7 mouse cellular contexts compared by ENCODE assay signal in genomic region chr6:83121863-83122710, GRCm38 (mm10). TPM values are rescaled to one million over a fixed set of nuclear protein-coding genes. Genes with fewer than 3 reads are reported as not detected.
A peak's percentile ranks its signal among the peaks of the same experiment; 100 is the strongest.
DNase-seq lines count a peak whose midpoint lies in the region; ATAC-seq and TF ChIP-seq lines count a peak whose summit lies in the region.

No protein-coding gene starts in this region.

- H3K36me3 ChIP-seq in limb, embryonic 13.5 days, result peaks cover 28% of the 10 kb centered on the region
- peaks cover 28% of the 10 kb centered on the region for H3K36me3 ChIP-seq in neural tube, embryonic 13.5 days

- ATAC-seq in erythroid progenitor cell, adult 5-6 weeks (replicated peaks; ENCODE audit: low FRiP score, poor library complexity, severe bottlenecking), result peak; percentile 27
- peak; percentile 0; the same call in 1 of the 2 replicates for ATAC-seq in limb, embryonic 13.5 days (ENCODE audit: low FRiP score, low read depth)
- ATAC-seq in neural tube, embryonic 13.5 days (ENCODE audit: low read depth), result peak; percentile 13; the same call in 1 of the 2 replicates

- H3K4me2 ChIP-seq in limb, embryonic 13.5 days (replicated peaks), result peak overlapping the region; percentile 94
- H3K4me2 ChIP-seq in neural tube, embryonic 13.5 days, result peak overlapping the region; percentile 78

- no peak for TF ChIP-seq CTCF in bone marrow, adult 2 months (IDR thresholded peaks at IDR 0.05; ENCODE audit: control insufficient read depth, insufficient read depth, low read length)

- H3K4me1 ChIP-seq in bone marrow, adult 2 months (ENCODE audit: control insufficient read depth, insufficient read depth, low read length), result peaks cover 3% of the 10 kb centered on the region; the same call in 1 of the 2 replicates
- H3K4me1 ChIP-seq in limb, embryonic 13.5 days, result peaks cover 42% of the 10 kb centered on the region
- peaks cover 68% of the 10 kb centered on the region for H3K4me1 ChIP-seq in neural tube, embryonic 13.5 days (replicated peaks)

- WGBS in bone marrow, adult 2 months, result 5% methylated on average over 52 of the region's 52 CpGs
- WGBS in limb, embryonic 13.5 days, result under 1% methylated on average over 51 of the region's 52 CpGs
- WGBS in neural tube, embryonic 13.5 days, result 2% methylated on average over 47 of the region's 52 CpGs

- H3K4me3 ChIP-seq in bone marrow, adult 2 months (replicated peaks; ENCODE audit: control insufficient read depth, low read depth, low read length), result peak overlapping the region; percentile 62
- peak overlapping the region; percentile 77 for H3K4me3 ChIP-seq in limb, embryonic 13.5 days
- peak overlapping the region; percentile 64 for H3K4me3 ChIP-seq in neural tube, embryonic 13.5 days

- TF ChIP-seq POLR2A in bone marrow, adult 2 months (IDR thresholded peaks at IDR 0.05; ENCODE audit: borderline replicate concordance, control insufficient read depth, low read depth, low read length), result peak; percentile 10; the same call in 1 of the 2 replicates

- DNase-seq in kidney, postnatal 10 days, result peak; percentile 50
- no peak for DNase-seq in kidney, adult 9 months
- DNase-seq in spleen, adult 12 weeks (ENCODE audit: low spot score), result no peak

- no peaks in the 10 kb centered on the region for H3K9me3 ChIP-seq in limb, embryonic 13.5 days
- no peaks in the 10 kb centered on the region for H3K9me3 ChIP-seq in neural tube, embryonic 13.5 days

- H3K9ac ChIP-seq in limb, embryonic 13.5 days, result peak overlapping the region; percentile 95
- peak overlapping the region; percentile 85 for H3K9ac ChIP-seq in neural tube, embryonic 13.5 days

- no peaks in the 10 kb centered on the region for H3K27me3 ChIP-seq in limb, embryonic 13.5 days
- H3K27me3 ChIP-seq in neural tube, embryonic 13.5 days, result no peaks in the 10 kb centered on the region

- peak overlapping the region; percentile 89 for H3K27ac ChIP-seq in bone marrow, adult 2 months (ENCODE audit: control insufficient read depth, insufficient read depth, low read depth, low read length, poor library complexity)
- H3K27ac ChIP-seq in limb, embryonic 13.5 days, result peak overlapping the region; percentile 99
- H3K27ac ChIP-seq in neural tube, embryonic 13.5 days (replicated peaks), result peak overlapping the region; percentile 100

RNA-seq across cellular contexts. Expression of gene Wbp1, which starts 0.7 kb away (rescaled TPM):
- 30.0 and 41.2 TPM in 2 replicates for polyA plus RNA-seq in bone marrow, adult 2 months (2011; ENCODE audit: insufficient read depth, insufficient read length, low replicate concordance, missing spikeins)
- total RNA-seq in erythroid progenitor cell, adult 5-6 weeks (2015; ENCODE audit: low replicate concordance), result 42.3 and 48.7 TPM in 2 replicates
- 77.9 and 83.6 TPM in 2 replicates for total RNA-seq in erythroid progenitor cell, adult 5-6 weeks (2017; ENCODE audit: low replicate concordance)
- polyA plus RNA-seq in limb, embryonic 13.5 days (2015; fragmentation: Nextera tagmentation; extraction: Ambion mirVana), result 161 and 169 TPM in 2 replicates
- polyA plus RNA-seq in neural tube, embryonic 13.5 days (2015; fragmentation: Nextera tagmentation; extraction: Ambion mirVana), result 202 and 228 TPM in 2 replicates

RNA-seq across cellular contexts. Expression of gene Ino80b, which starts 3.1 kb away (rescaled TPM):
- 6.6 and 16.6 TPM in 2 replicates for polyA plus RNA-seq in bone marrow, adult 2 months (2011; ENCODE audit: insufficient read depth, insufficient read length, low replicate concordance, missing spikeins)
- 5.8 and 7.5 TPM in 2 replicates for total RNA-seq in erythroid progenitor cell, adult 5-6 weeks (2015; ENCODE audit: low replicate concordance)
- total RNA-seq in erythroid progenitor cell, adult 5-6 weeks (2017; ENCODE audit: low replicate concordance), result 7.4 and 24.1 TPM in 2 replicates
- 12.4 and 12.8 TPM in 2 replicates for polyA plus RNA-seq in limb, embryonic 13.5 days (2015; fragmentation: Nextera tagmentation; extraction: Ambion mirVana)
- 11.4 and 13.0 TPM in 2 replicates for polyA plus RNA-seq in neural tube, embryonic 13.5 days (2015; fragmentation: Nextera tagmentation; extraction: Ambion mirVana)

RNA-seq across cellular contexts. Expression of gene Mogs, which starts 6.8 kb away (rescaled TPM):
- 20.6 and 29.6 TPM in 2 replicates for polyA plus RNA-seq in bone marrow, adult 2 months (2011; ENCODE audit: insufficient read depth, insufficient read length, low replicate concordance, missing spikeins)
- total RNA-seq in erythroid progenitor cell, adult 5-6 weeks (2015; ENCODE audit: low replicate concordance), result 4.6 and 14.4 TPM in 2 replicates
- 13.1 and 17.1 TPM in 2 replicates for total RNA-seq in erythroid progenitor cell, adult 5-6 weeks (2017; ENCODE audit: low replicate concordance)
- 42.7 and 45.4 TPM in 2 replicates for polyA plus RNA-seq in limb, embryonic 13.5 days (2015; fragmentation: Nextera tagmentation; extraction: Ambion mirVana)
- 26.8 and 29.1 TPM in 2 replicates for polyA plus RNA-seq in neural tube, embryonic 13.5 days (2015; fragmentation: Nextera tagmentation; extraction: Ambion mirVana)

RNA-seq across cellular contexts. Expression of gene Rtkn, which starts 13.2 kb away (rescaled TPM):
- 1.3 and 1.6 TPM in 2 replicates for polyA plus RNA-seq in bone marrow, adult 2 months (2011; ENCODE audit: insufficient read depth, insufficient read length, low replicate concordance, missing spikeins)
- total RNA-seq in erythroid progenitor cell, adult 5-6 weeks (2015; ENCODE audit: low replicate concordance), result not detected in 2 replicates
- 0.30 TPM in 1 of 2 replicates, not detected in the other for total RNA-seq in erythroid progenitor cell, adult 5-6 weeks (2017; ENCODE audit: low replicate concordance)
- polyA plus RNA-seq in limb, embryonic 13.5 days (2015; fragmentation: Nextera tagmentation; extraction: Ambion mirVana), result 64.7 and 74.1 TPM in 2 replicates
- polyA plus RNA-seq in neural tube, embryonic 13.5 days (2015; fragmentation: Nextera tagmentation; extraction: Ambion mirVana), result 18.9 and 20.7 TPM in 2 replicates

RNA-seq across cellular contexts. Expression of gene Mrpl53, which starts 13.2 kb away (rescaled TPM):
- 20.2 and 49.7 TPM in 2 replicates for polyA plus RNA-seq in bone marrow, adult 2 months (2011; ENCODE audit: insufficient read depth, insufficient read length, low replicate concordance, missing spikeins)
- 49.5 and 61.6 TPM in 2 replicates for total RNA-seq in erythroid progenitor cell, adult 5-6 weeks (2015; ENCODE audit: low replicate concordance)
- total RNA-seq in erythroid progenitor cell, adult 5-6 weeks (2017; ENCODE audit: low replicate concordance), result 36.2 and 38.0 TPM in 2 replicates
- 134 and 138 TPM in 2 replicates for polyA plus RNA-seq in limb, embryonic 13.5 days (2015; fragmentation: Nextera tagmentation; extraction: Ambion mirVana)
- polyA plus RNA-seq in neural tube, embryonic 13.5 days (2015; fragmentation: Nextera tagmentation; extraction: Ambion mirVana), result 133 TPM in 2 replicates
